ENCODE assay signal across 8 mouse cellular contexts in the genomic region with DNA sequence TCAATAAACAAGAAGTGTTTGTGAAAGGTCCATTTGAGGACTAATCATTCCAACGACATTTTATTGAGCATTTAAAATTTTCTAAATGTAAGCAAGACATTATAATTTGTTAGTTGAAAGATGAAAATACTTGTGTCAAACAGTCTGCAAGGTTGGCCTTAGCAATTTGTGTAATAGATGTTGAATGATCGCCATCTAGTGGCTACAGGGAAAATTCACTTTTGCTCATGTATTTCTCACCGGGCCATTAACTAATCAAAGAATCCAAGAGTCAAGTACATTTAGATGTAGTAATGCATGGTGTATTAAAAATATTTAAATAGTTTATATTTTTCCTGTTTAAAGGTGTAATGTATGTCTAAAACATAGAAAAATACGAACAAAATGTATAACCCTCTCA. TPM values are rescaled to one million over a fixed set of nuclear protein-coding genes. Genes with fewer than 3 reads are reported as not detected.
DNase-seq lines count a peak whose midpoint lies in the region; ATAC-seq lines count a peak whose summit lies in the region.

No protein-coding gene starts in this region.

- H3K9me3 ChIP-seq in midbrain, embryonic 13.5 days, result no peaks in the 10 kb centered on the region
- no peaks in the 10 kb centered on the region for H3K9me3 ChIP-seq in midbrain, embryonic 15.5 days

- H3K4me3 ChIP-seq in midbrain, embryonic 13.5 days (replicated peaks), result no peak overlapping the region
- no peak overlapping the region for H3K4me3 ChIP-seq in midbrain, embryonic 15.5 days

- H3K27ac ChIP-seq in midbrain, embryonic 13.5 days, result no peak overlapping the region
- H3K27ac ChIP-seq in midbrain, embryonic 15.5 days, result no peak overlapping the region

- no peaks in the 10 kb centered on the region for H3K4me1 ChIP-seq in midbrain, embryonic 13.5 days (replicated peaks)
- H3K4me1 ChIP-seq in midbrain, embryonic 15.5 days, result no peaks in the 10 kb centered on the region

- H3K4me2 ChIP-seq in midbrain, embryonic 13.5 days (replicated peaks), result no peak overlapping the region
- no peak overlapping the region for H3K4me2 ChIP-seq in midbrain, embryonic 15.5 days

- H3K9ac ChIP-seq in midbrain, embryonic 13.5 days (replicated peaks), result no peak overlapping the region
- no peak overlapping the region for H3K9ac ChIP-seq in midbrain, embryonic 15.5 days

- H3K36me3 ChIP-seq in midbrain, embryonic 13.5 days, result no peaks in the 10 kb centered on the region
- H3K36me3 ChIP-seq in midbrain, embryonic 15.5 days (replicated peaks), result no peaks in the 10 kb centered on the region

- peak; percentile 25 for DNase-seq in cerebellum, adult 11 months
- DNase-seq in cerebellum, adult 9-11 months, result no peak
- DNase-seq in c-Kit-positive CD71-positive TER-119-negative erythroid progenitor cells, embryonic 14.5 days (ENCODE audit: low read depth), result peak; percentile 47
- DNase-seq in heart, postnatal 4 days, result peak; percentile 44
- no peak for DNase-seq in spleen, postnatal 4 days (ENCODE audit: low spot score in 2 of 2)

- peak; percentile 60; the same call in 1 of the 2 replicates for ATAC-seq in midbrain, embryonic 13.5 days
- no peak for ATAC-seq in midbrain, embryonic 15.5 days (replicated peaks)
- ATAC-seq in megakaryocyte progenitor cell, adult 5-6 weeks (replicated peaks; ENCODE audit: poor library complexity), result peak; percentile 92

- H3K27me3 ChIP-seq in midbrain, embryonic 13.5 days, result no peaks in the 10 kb centered on the region
- peaks cover 6% of the 10 kb centered on the region; the same call in 1 of the 2 replicates for H3K27me3 ChIP-seq in midbrain, embryonic 15.5 days (replicated peaks)

- WGBS in midbrain, embryonic 13.5 days, result 8% methylated on average over 4 of the region's 4 CpGs
- WGBS in midbrain, embryonic 15.5 days, result 2% methylated on average over 4 of the region's 4 CpGs

RNA-seq across cellular contexts. Expression of gene Strap, which starts 11.0 kb away (rescaled TPM):
- polyA plus RNA-seq in midbrain, embryonic 13.5 days (2015; fragmentation: Nextera tagmentation; extraction: Ambion mirVana), result 172 and 189 TPM in 2 replicates
- 150 and 152 TPM in 2 replicates for polyA plus RNA-seq in midbrain, embryonic 15.5 days (2015; fragmentation: Nextera tagmentation; extraction: Ambion mirVana)
- 100 to 1,000 TPM; 115 to 121 TPM for total RNA-seq in heart, postnatal 4 days (2021)
- 191 and 204 TPM in 2 replicates for total RNA-seq in megakaryocyte progenitor cell, adult 5-6 weeks (2015)
- total RNA-seq in megakaryocyte progenitor cell, adult 5-6 weeks (2017), result 168 and 172 TPM in 2 replicates

RNA-seq across cellular contexts. Expression of gene Dera, which starts 30.4 kb away (rescaled TPM):
- 19.1 and 19.7 TPM in 2 replicates for polyA plus RNA-seq in midbrain, embryonic 13.5 days (2015; fragmentation: Nextera tagmentation; extraction: Ambion mirVana)
- 11.1 and 12.3 TPM in 2 replicates for polyA plus RNA-seq in midbrain, embryonic 15.5 days (2015; fragmentation: Nextera tagmentation; extraction: Ambion mirVana)
- total RNA-seq in heart, postnatal 4 days (2021), result 10 to 100 TPM; 20.5 to 23.2 TPM
- 55.1 and 55.4 TPM in 2 replicates for total RNA-seq in megakaryocyte progenitor cell, adult 5-6 weeks (2015)
- 58.5 and 71.7 TPM in 2 replicates for total RNA-seq in megakaryocyte progenitor cell, adult 5-6 weeks (2017)

Comparison
In these comparisons a context has a peak if more than half of its experiments do, and no peak if none do; other contexts are left out.
1. DNase-seq: peak in cerebellum, adult 11 months (single experiment), c-Kit-positive CD71-positive TER-119-negative erythroid progenitor cells, embryonic 14.5 days (single experiment) and heart, postnatal 4 days (single experiment); none in cerebellum, adult 9-11 months (single experiment) and spleen, postnatal 4 days (0 of 2).